Mouse (Mus musculus) lung, postnatal 0 days (tissue): Measurements from ENCODE around the gene Ucn3. TPM values are rescaled to one million over a fixed set of nuclear protein-coding genes. Genes with fewer than 3 reads are reported as not detected.

Source experiments
- ATAC-seq: fragments of 200-750 bp; cut with Nextera tagmentation; 2 replicates; pipeline ENCODE4 v1.8.0; 2017; ENCODE audit warnings: moderate library complexity
- DNase-seq: peaks from one replicate; pipeline ENCODE4 v3.0.0-alpha.2; 2016; ENCODE audit warnings: low spot score
- H3K27ac ChIP-seq: fragments of 300-500 bp; sonication (generic); 2 replicates; pipeline ENCODE4 v1.5.1; 2014; ENCODE audit warnings: antibody characterized with exemption, mild to moderate bottlenecking, low read length, mixed read lengths
- H3K27me3 ChIP-seq: fragments of 300-500 bp; sonication (generic); replicated peaks from 2 replicates; pipeline ENCODE4 v1.6.1; 2014; ENCODE audit warnings: low read length, mixed read lengths; ENCODE audit not compliant: insufficient read depth
- H3K36me3 ChIP-seq: fragments of 300-500 bp; sonication (generic); 2 replicates; pipeline ENCODE4 v1.6.1; 2014; ENCODE audit warnings: low read length, mixed read lengths; ENCODE audit not compliant: insufficient read depth
- H3K4me1 ChIP-seq: fragments of 300-500 bp; sonication (generic); 2 replicates; pipeline ENCODE4 v1.6.1; 2014; ENCODE audit warnings: antibody characterized with exemption, low read depth, low read length, mixed read lengths; ENCODE audit not compliant: insufficient read depth
- H3K4me2 ChIP-seq: fragments of 300-500 bp; sonication (generic); replicated peaks from 2 replicates; pipeline ENCODE4 v1.6.1; 2014; ENCODE audit warnings: low read depth, mild to moderate bottlenecking, low read length, moderate library complexity, mixed read lengths
- H3K4me3 ChIP-seq: fragments of 300-500 bp; sonication (generic); 2 replicates; pipeline ENCODE4 v1.5.1; 2014; ENCODE audit warnings: low read depth, low read length
- H3K9ac ChIP-seq: fragments of 300-500 bp; sonication (generic); replicated peaks from 2 replicates; pipeline ENCODE4 v1.6.1; 2014; ENCODE audit warnings: low read depth, mild to moderate bottlenecking
- H3K9me3 ChIP-seq: fragments of 300-500 bp; sonication (generic); 2 replicates; pipeline ENCODE4 v1.6.1; 2016; ENCODE audit warnings: low read length, mixed read lengths
- CTCF ChIP-seq: IDR thresholded peaks from 2 replicates; pipeline ENCODE4 v1.5.1; 2016; ENCODE audit warnings: antibody characterized with exemption, mild to moderate bottlenecking
- EP300 ChIP-seq: IDR thresholded peaks from 2 replicates; pipeline ENCODE4 v1.6.1; 2016; ENCODE audit warnings: antibody characterized with exemption, mild to moderate bottlenecking, control low read depth
- WGBS: fragments of 180-500 bp; shearing (Covaris S2); extraction: QIAGEN DNeasy Blood & Tissue Kit; methylation state at CpG from one replicate; pipeline ENCODE4 v1.1.7; 2014; 5-methylcytosine and 5-hydroxymethylcytosine counted together
- microRNA-seq: library from miRNA; unstranded; fragments of <30 nt; microRNA quantifications from one replicate; pipeline ENCODE4, GENCODE M21; 2016
- polyA plus RNA-seq: library from polyadenylated mRNA; unstranded; fragments of >200 nt; fragmentation: Nextera tagmentation; extraction: Ambion mirVana; gene quantifications from 2 replicates; pipeline ENCODE4 v1.2.1, GENCODE M21; 2015

Gene Ucn3
- polyA plus RNA-seq, 1 experiment from 2014 or later = not detected

DNA sequence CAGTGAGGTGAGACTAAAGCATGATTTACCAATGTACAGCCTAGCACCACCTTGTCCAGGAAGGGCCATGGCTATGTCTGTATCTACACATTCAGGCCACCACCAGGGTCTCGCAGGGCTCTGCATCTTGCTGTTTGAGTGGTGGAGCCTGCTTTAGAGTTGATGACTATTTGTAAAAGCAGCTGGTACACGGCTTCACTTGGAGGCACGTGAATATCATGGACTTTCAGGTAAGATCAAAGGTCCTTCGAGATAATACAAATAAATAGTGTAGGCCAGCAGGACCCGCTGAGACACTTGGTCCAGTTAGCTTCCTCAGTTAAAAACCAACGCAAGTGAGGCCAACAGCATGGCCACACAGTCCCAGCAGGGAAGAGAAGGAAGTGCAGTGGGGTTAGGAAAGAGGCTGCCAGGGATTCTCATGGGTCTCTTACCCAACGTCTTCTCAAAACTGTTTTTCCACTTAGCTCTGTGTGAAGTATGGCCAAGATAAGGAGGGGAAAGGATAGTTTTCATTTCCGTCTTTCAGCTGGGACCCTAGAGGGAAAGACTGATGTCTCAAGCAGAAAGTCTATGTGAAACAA is 49.7 kb downstream of the Ucn3 start:
- no peaks in the 10 kb centered on the region for H3K36me3 ChIP-seq
- 51% methylated on average over 8 of the region's 8 CpGs for WGBS
- no peaks in the 10 kb centered on the region for H3K9me3 ChIP-seq
- H3K27me3 ChIP-seq = no peaks in the 10 kb centered on the region
- DNase-seq = peak; percentile 68
- peak; percentile 39 for ATAC-seq
- peaks cover 10% of the 10 kb centered on the region; the same call in 1 of the 2 replicates for H3K4me1 ChIP-seq
- no peak overlapping the region for H3K4me3 ChIP-seq
- H3K27ac ChIP-seq = no peak overlapping the region
- H3K9ac ChIP-seq = no peak overlapping the region
- no peak overlapping the region for H3K4me2 ChIP-seq
- TF ChIP-seq CTCF = no peak
- TF ChIP-seq EP300 = no peak

DNA sequence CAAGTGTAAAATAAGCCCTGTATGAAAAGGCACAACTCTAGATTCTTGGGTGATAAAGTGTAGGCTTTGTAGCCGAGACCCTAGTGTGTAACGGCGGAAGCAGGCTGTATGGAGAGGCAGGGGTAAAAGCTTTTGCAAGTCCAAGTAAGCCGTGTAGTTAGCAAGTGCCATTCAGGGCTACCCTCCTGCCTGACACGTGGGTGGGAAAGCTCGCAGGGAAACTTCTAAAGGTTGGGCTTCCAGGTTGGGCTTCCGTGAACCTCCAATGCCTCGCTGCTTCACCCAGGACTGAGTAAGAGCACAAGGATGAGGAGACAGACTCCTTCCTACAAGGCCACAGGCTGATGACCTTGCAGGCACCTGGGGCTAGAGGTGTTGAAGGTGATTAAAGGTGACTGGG is 50.6 kb downstream of the Ucn3 start:
- Histone ChIP-seq H3K4me2 (no peak overlapping the region), H3K9me3 (no peaks in the 10 kb centered on the region), H3K9ac (no peak overlapping the region), H3K27ac (no peak overlapping the region), H3K27me3 (no peaks in the 10 kb centered on the region), H3K4me3 (no peak overlapping the region), H3K4me1 (peaks cover 10% of the 10 kb centered on the region; the same call in 1 of the 2 replicates), H3K36me3 (no peaks in the 10 kb centered on the region)
- ATAC-seq (no peak), DNase-seq (no peak)
- 68% methylated on average over 8 of the region's 8 CpGs for WGBS
- TF ChIP-seq EP300 (no peak), CTCF (no peak)

- peak; percentile 93 for DNase-seq
- WGBS = under 1% methylated on average over 35 of the region's 35 CpGs
- H3K36me3 ChIP-seq = no peaks in the 10 kb centered on the region
Measured at GRCm38 (mm10) chr13:3893126-3893734, 51.9 kb downstream of the Ucn3 start.

GRCm38 (mm10) chr13:3892601-3893000 is 52.5 kb downstream of the Ucn3 start:
- peaks cover 3% of the 10 kb centered on the region for H3K36me3 ChIP-seq

More at GRCm38 (mm10) chr13:3893126-3893734, 51.9 kb downstream of the Ucn3 start:
- Histone ChIP-seq H3K27me3 (no peaks in the 10 kb centered on the region), H3K4me1 (peaks cover 10% of the 10 kb centered on the region; the same call in 1 of the 2 replicates), H3K9ac (peak overlapping the region; percentile 45), H3K9me3 (no peaks in the 10 kb centered on the region), H3K4me2 (peak overlapping the region; percentile 66), H3K4me3 (peak overlapping the region; percentile 59), H3K27ac (peak overlapping the region; percentile 52; the same call in 1 of the 2 replicates)
- 0 out of 2 replicates have a peak, but pooled peaks have one; percentile 16 for TF ChIP-seq EP300
- peak; percentile 30; the same call in 1 of the 2 replicates for TF ChIP-seq CTCF
- ATAC-seq = peak; percentile 97

GRCm38 (mm10) chr13:3891479-3892087 is 53.6 kb downstream of the Ucn3 start:
- H3K27ac ChIP-seq = peak overlapping the region; percentile 2
- TF ChIP-seq CTCF = no peak
- no peak for TF ChIP-seq EP300

More at GRCm38 (mm10) chr13:3892601-3893000, 52.5 kb downstream of the Ucn3 start:
- no peaks in the 10 kb centered on the region for H3K9me3 ChIP-seq
- no peaks in the 10 kb centered on the region for H3K27me3 ChIP-seq
- peak overlapping the region; percentile 66 for H3K4me2 ChIP-seq
- H3K4me3 ChIP-seq = peak overlapping the region; percentile 59
- H3K27ac ChIP-seq = 0 out of 2 replicates have a peak overlapping the region, but pooled peaks have one; percentile 33
- H3K4me1 ChIP-seq = peaks cover 10% of the 10 kb centered on the region; the same call in 1 of the 2 replicates
- no peak for DNase-seq
- no peak for TF ChIP-seq CTCF
- TF ChIP-seq EP300 = no peak
- no peak for ATAC-seq
- WGBS = 6% methylated on average over 7 of the region's 7 CpGs
- H3K9ac ChIP-seq = peak overlapping the region; percentile 45

More at GRCm38 (mm10) chr13:3891479-3892087, 53.6 kb downstream of the Ucn3 start:
- Histone ChIP-seq H3K9me3 (no peaks in the 10 kb centered on the region), H3K4me2 (peak overlapping the region; percentile 66), H3K36me3 (peaks cover 13% of the 10 kb centered on the region), H3K9ac (peak overlapping the region; percentile 45), H3K4me1 (peaks cover 10% of the 10 kb centered on the region; the same call in 1 of the 2 replicates), H3K27me3 (no peaks in the 10 kb centered on the region), H3K4me3 (peak overlapping the region; percentile 59)
- DNase-seq (no peak), ATAC-seq (no peak)
- 33% methylated on average over 8 of the region's 8 CpGs for WGBS

Small RNA genes within 50 kb of the gene (microRNA-seq; reads per million reads assigned to microRNA genes)
- not detected for gene Gm22460

Other genes with a start within 250 kb of the Ucn3 start
- gene Calml3, start 141.0 kb downstream of the Ucn3 start, polyA plus RNA-seq = 0.19 and 0.21 TPM in 2 replicates
- not detected in 2 replicates for gene Calm4, start 107.6 kb downstream of the Ucn3 start, polyA plus RNA-seq
- not detected in 2 replicates for gene Calm5, start 91.2 kb downstream of the Ucn3 start, polyA plus RNA-seq
- 83.7 and 91.5 TPM in 2 replicates for gene Net1, start 27.1 kb downstream of the Ucn3 start, polyA plus RNA-seq
- not detected in 2 replicates for gene Tubal3, start 27.1 kb downstream of the Ucn3 start, polyA plus RNA-seq
- gene Akr1c14, start 103.7 kb upstream of the Ucn3 start, polyA plus RNA-seq = 62.8 and 63.7 TPM in 2 replicates
- gene Akr1c18, start 205.3 kb upstream of the Ucn3 start, polyA plus RNA-seq = 0.37 and 1.0 TPM in 2 replicates
- gene Akr1c13, start 245.8 kb upstream of the Ucn3 start, polyA plus RNA-seq = 7.3 and 7.9 TPM in 2 replicates